Mouse (Mus musculus): Measurements from ENCODE around the gene Hoxd8.

Hoxd8 gene

GRCm38 (mm10) chr2:74685059-74685603, 19.3 kb upstream of the Hoxd8 start:
- no peak for DNase-seq (ENCODE audit: low read depth, low spot score)

GRCm38 (mm10) chr2:74686301-74686987, 18.0 kb upstream of the Hoxd8 start:
- peak; percentile 91 for DNase-seq (ENCODE audit: low read depth, low spot score)

GRCm38 (mm10) chr2:74686988-74687697, 17.3 kb upstream of the Hoxd8 start:
- no peak for DNase-seq (ENCODE audit: low read depth, low spot score)

- DNase-seq (ENCODE audit: low read depth, low spot score): no peak
Measured at GRCm38 (mm10) chr2:74687698-74688555, 16.5 kb upstream of the Hoxd8 start.

- DNase-seq (ENCODE audit: low read depth, low spot score): no peak
Measured at GRCm38 (mm10) chr2:74688795-74689573, 15.4 kb upstream of the Hoxd8 start.

- no peak for DNase-seq (ENCODE audit: low read depth, low spot score)
Measured at GRCm38 (mm10) chr2:74689574-74690337, 14.7 kb upstream of the Hoxd8 start.

- no peak for DNase-seq (ENCODE audit: low read depth, low spot score)
Measured at GRCm38 (mm10) chr2:74690338-74690716, 14.1 kb upstream of the Hoxd8 start.

GRCm38 (mm10) chr2:74691022-74691951, 13.1 kb upstream of the Hoxd8 start, which contains the start of gene Hoxd10:
TSS of gene Hoxd10 (plus strand) at chr2:74691924.
- peak; percentile 94 for DNase-seq (ENCODE audit: low read depth, low spot score)

- DNase-seq (ENCODE audit: low read depth, low spot score): no peak
Measured at GRCm38 (mm10) chr2:74691995-74692807, 12.2 kb upstream of the Hoxd8 start.

- no peak for DNase-seq (ENCODE audit: low read depth, low spot score)
Measured at GRCm38 (mm10) chr2:74692808-74693431, 11.5 kb upstream of the Hoxd8 start.

GRCm38 (mm10) chr2:74693432-74693827, 11.0 kb upstream of the Hoxd8 start:
- no peak for DNase-seq (ENCODE audit: low read depth, low spot score)

- peak; percentile 81 for DNase-seq (ENCODE audit: low read depth, low spot score)
Measured at GRCm38 (mm10) chr2:74694066-74694465, 10.3 kb upstream of the Hoxd8 start.

GRCm38 (mm10) chr2:74695383-74695782, 9.0 kb upstream of the Hoxd8 start:
- no peak for DNase-seq (ENCODE audit: low read depth, low spot score)

GRCm38 (mm10) chr2:74695813-74696430, 8.5 kb upstream of the Hoxd8 start:
- DNase-seq (ENCODE audit: low read depth, low spot score): no peak

GRCm38 (mm10) chr2:74696442-74697335, 7.7 kb upstream of the Hoxd8 start:
- no peak for DNase-seq (ENCODE audit: low read depth, low spot score)

GRCm38 (mm10) chr2:74697567-74698121, 6.8 kb upstream of the Hoxd8 start, which contains the start of gene Hoxd9:
TSS of gene Hoxd9 (plus strand) at chr2:74697727.
- DNase-seq (ENCODE audit: low read depth, low spot score): peak; percentile 77

Data from forelimb bud, embryonic 11.5 days (tissue).